Mouse (Mus musculus): ENCODE results near the gene Gm45902. TPM values are rescaled to one million over a fixed set of nuclear protein-coding genes. Genes with fewer than 3 reads are reported as not detected.

The Gm45902 gene
- total RNA-seq (2021) (1 to 10 TPM; 1.8 to 2.3 TPM), polyA plus RNA-seq (2012; rRNA removed) (1.5 and 2.2 TPM in 2 replicates)
- long read RNA-seq: 0 reads

DNA sequence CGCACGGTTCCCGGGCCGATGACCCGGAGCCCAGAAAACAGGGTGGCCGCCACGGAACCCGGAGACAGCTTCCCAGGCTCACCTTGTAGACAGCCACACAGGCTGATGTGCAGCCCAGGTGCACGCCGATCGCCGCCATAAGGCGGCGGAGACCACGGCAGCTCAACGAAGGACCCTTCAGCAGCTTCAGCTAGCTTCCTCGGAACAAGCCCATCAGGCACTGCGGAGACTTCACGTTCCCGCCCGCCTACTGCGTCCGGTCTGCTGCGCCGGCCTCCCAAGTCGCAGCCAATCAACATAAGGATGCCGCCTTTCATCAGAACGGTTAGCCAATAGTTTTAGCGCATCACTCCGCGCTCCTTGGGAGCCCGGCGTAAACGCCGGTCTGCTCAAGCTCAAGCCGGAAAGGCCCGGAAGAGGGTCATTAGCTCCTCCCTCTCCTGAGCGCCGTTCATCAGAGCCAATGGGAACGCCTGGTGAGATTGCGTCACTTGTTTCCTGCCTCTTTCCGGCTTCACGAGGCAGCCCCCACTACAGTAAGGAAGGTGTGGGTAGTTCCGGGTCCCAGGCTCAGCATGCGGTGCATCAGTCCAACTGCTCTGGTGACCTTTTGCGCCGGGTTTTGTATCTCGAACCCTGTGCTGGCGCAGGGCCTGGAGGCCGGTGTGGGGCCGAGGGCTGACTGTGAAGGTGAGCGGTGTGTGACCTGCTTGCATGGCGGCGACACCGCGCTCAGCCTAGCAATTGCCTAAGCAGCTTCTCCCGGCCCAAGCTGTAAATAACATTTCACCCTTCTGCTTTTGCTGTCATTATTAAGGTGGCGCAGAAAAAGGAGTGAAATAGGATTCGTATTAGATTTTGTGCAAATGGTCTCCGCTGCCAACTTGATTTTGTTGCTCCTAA, at the start of gene Gm45902, which contains the start of the genes Hspa14 and Cdnf:
Gm45902 (minus strand) TSS at position 239 of the 903 bp plus-strand sequence.
Hspa14 (minus strand) TSS at position 263 of the 903 bp plus-strand sequence.
Cdnf (plus strand) TSS at position 479 of the 903 bp plus-strand sequence.
- peak; percentile 97 for DNase-seq

DNA sequence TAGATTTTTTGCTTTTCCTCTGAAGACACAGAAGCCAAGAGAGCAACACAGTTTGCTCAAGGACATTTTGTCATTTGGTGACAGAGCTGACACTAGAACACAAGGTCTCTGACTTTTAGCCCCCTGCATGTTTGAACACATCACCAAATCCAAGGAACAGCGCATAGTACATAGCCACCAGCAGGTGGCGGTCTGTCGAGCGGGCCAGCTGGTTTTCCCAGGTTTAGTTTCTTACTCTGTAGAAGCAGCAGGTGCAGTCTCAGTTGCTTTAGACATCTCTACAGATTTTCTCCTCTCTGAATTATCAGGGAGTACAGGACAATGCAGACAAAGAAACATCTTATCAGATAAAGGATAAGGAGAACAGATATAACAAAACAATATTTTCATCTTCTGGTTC, 34.0 kb upstream of the Gm45902 start:
- DNase-seq: peak; percentile 46

DNA sequence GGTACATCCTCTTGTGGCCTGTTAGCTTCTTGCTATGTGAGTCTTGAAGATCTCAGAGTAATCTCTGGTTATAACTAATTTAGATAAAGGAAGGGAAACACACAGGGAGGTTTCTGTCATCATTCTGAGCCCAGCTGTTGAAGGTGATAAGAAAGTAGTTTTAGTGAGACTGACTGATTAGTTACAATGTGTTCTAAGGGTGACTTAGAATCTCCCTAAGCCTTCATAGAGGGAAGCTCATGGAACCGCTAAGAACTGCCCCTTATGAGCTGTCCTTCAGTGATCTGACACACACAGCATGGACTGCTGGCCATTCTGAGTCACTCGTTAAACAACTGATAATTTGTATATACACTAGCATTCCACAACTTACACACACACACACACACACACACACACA, 33.5 kb upstream of the Gm45902 start:
- DNase-seq: no peak

DNA sequence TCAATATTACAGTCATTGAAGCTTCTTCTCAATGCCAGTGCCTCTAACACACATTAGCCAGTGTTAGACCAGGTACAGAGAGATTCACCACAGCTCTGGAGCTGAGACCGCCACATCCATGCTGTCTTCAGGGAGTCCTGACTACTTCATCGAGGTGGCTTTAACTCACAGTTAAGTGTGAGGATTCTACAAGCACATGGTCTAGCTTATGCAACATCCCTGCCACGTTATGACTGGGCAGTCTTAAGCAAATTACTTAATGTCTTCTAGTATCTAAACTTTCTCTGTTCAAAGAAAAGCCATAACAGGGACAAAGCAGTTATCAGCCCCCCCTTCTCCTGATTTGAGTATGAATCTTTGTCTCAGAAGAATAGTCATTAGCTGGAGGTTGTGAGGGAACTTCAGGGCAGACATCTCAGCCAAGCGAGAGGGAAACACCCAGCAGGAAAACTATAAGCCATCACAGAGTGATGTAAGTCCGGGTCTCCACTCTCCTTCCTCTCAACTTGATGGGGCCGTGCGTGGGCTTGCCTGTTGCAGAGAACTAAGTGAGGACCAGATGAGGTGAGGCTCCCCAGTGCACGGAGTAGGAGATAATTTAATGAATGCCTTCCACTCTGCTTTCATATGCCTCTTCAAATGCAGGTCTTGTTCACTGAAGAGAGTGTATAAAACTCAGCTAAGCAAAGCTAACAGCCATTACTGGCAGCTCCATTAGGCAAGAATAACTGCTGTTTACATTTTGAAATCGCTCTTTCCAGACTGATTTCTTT, 28.9 kb upstream of the Gm45902 start:
- no peak for DNase-seq

DNA sequence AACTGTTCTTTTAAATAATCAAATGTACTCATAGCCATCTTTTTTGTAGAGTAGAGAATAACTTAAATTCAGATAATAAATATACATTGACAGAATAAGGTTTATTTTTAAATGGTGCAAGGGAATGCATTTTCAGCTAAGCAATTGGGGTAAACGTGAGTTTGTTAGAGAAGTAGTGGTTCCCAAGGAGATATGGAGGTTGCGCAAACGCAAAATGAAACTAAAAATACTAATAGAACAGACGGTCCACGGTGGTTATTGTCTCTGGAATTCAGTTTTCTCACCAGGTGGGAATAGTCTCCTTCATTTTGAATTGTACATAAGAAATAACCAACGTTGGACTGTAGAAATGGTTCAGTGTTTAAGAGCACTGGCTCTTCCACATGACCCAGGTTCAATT, 13.7 kb upstream of the Gm45902 start:
- no peak for DNase-seq

DNA sequence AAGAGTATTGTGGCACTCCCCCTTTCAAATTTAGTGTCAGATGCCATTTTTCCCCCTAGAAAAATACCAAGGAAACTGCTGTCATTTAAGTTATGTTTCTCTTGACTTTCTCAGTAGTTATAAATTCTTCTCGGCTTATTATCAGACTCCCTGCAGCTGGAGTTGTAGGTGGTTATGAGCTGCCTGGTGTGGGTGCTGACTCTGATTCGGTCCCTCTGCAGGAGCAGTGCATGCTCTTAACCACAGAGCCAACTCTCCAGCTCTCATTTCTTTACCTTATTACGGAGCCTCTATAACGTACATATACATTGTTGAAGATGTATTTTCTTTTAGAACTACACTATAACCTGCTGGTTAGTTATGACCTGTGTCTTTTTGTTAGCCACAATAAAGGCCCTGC, 10.0 kb upstream of the Gm45902 start:
- DNase-seq: no peak

DNA sequence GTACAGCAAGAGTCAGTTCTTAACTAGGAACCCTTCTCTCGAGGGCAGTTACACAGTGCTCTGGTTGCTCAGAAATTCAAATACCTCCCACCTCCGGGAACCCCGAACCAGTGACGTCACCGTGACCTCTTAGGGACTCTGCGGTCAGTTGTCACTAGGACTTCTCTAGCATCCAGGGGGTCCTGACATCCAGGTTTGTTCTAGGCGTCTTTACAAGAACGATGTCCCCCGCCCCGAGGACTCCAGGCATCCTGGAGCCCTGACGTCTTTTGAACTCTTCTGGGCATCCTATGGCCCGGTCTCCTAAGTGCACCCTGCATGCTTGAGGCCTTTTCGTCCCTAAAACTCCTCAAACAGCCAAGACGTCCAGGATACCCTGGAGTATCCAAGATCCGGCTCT, 514 bp downstream of the Gm45902 start:
- DNase-seq: no peak

DNA sequence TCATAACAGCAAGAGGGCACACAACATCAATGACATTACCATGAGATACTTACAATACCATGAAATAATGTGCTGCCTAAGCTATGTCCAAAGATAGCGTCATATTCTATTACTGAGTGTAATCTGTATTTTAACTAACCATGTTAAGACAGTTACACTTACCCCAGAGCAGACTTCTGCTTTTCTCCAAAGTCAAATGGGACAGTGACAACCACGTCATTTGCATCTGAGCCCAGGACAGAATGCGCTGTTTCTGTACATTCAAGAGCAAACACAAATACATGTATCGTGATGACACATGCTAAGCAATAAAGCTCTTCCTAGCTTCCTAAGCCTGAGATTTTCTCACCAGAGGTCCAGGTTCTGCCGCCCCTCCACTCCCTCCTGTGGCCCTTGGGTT, 11.7 kb downstream of the Gm45902 start:
- no peak for DNase-seq

DNA sequence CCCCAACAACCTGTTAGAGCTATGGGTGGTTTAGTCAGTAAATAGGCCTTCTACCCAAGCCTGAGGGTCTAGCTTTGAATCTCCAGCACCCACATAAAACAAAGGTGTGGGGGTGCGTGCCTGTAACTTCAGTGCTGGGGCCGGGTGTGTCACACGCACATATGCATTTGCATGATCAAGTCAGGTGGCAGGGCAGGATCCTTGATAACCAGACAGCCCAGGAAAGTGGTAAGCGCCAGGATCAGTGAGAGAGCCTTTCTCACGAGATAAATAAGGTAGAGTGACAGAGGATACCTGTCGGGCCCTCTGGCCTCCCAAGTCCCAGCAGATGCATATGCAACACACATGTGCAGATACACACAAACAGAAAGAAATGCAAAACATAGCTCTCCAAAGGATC, 13.0 kb downstream of the Gm45902 start:
- DNase-seq: no peak

DNA sequence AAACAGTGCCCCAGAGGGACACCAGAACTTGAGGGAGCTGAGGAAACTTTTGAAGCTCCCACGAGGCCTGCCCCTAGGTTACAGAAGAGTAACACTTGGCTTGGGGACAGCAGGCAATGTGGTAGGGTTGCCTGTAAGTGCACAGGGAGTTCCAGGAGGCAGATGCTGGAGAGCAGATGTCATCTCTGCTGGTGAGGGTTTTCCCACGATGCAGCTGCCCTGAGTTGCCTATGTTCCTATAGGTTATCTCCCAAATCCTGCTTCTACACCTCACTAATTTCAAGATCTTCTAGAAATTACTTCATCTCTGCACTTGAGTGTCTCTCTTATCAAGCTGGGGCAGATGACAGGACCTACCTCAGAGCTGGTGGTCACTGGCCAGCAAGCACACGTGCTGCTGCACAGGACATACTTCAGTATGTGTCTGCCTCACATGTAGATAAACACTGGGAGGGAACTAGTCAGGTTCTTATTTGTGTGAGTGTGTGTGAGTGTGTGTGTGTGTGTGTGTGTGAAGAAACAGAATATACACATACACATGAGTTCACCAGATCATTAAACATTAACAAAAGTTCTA, 18.7 kb downstream of the Gm45902 start:
- DNase-seq: no peak

DNA sequence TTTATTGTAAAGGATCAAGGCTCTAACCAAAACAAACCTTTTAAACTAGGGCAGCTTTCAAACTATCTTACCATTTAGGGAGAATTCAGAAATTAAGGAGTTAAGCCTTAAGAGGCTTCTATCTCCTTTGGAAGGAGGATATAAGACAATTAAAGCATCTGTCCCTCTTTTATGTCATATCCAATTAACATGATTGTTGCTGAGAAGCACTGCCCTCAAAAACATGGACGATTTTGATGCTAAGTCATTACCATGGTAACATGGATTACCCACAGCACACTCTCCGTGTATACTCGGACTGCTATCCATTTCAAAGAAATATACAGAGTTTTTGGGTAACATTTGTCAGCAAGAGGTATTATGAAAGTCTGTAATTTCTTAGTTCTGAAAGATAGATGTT, 22.8 kb downstream of the Gm45902 start:
- DNase-seq: no peak

DNA sequence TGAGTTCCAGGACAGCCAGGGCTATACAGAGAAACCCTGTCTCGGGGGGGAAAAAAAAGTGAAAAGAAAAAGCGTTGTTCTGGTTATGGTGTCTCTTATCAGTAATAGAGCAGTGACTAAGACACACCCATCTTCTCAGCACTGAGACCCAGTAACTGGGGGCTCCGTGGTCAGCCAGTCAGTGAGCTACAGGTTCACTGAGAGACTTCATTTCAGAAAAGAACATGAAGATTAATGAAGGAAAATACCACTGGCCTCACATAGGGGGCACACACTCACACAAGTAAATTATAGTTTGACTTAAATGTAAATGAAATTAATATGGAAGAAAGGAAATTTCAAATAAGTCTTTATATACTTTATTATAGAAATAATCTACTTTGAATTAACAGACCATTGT, 32.4 kb downstream of the Gm45902 start:
- no peak for DNase-seq

DNA sequence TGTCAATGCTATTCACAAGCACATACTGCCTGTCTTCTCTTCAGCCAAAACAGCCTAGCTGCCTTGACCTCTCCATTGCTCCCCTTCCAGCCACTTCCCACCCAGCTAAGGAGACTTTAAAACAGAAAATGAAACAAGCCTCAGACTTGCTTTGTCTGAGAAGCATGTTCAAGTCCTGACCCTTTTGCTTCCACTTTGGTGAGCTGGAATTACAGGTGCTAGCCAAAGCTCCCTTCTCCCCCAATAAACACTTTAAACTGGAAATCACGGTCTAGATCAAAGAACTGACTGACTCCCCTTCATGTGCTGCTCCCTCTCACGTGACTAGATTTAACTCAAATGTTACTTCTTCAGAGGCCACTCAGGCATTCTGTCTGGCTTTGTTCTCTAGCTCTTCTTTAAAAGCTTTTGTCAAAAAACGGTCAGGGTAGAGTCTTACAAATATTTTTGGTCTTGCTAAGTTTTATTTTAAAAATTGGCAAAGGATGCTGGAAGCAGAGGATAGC, 36.8 kb downstream of the Gm45902 start:
- peak; percentile 22 for DNase-seq

DNA sequence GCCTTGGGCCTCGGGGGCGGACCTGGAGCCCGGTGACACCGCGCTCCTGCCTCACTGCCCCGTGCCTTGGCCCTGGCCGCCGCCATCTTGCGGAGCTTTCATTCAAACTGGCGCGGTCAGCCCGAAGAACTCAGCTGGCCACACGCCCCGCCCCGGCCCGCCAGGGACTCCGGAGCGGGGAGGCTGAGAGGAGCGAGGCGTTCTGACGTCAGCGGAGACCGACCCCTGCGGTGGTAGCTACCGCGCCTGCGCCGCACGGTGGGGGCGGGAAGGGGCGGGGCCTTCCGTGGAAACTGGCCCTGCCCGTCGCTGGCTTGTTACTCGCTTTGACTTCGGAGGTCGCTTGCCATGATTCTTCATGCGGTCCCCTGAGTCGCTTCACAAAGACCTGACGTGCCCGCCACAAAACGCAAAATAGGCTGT, 37.7 kb downstream of the Gm45902 start, which contains the start of gene Suv39h2:
Suv39h2 (minus strand) TSS at position 171 of the 423 bp plus-strand sequence.
- peak; percentile 99 for DNase-seq

DNA sequence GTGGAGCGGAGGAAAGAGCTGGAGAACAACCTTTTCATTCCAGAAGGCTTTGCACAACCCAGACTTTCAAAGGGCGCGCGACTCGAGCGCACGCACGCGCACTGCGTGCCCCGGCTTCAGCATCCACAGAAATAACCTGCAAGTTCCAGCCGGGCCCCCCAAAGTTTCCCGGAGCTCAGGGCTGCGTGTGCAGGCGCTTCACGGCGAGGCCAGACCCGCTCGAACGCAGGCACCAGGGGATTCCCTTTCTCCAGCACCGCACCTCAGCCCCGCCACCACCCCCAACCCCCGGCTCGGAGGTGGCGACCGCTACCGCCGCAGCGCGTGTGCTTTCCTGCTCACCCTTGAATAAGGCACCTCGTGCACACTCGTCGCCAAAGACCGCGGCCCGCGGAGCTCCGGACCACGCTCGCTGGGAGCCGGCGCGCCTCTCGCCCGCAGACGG, 38.2 kb downstream of the Gm45902 start:
- peak; percentile 77 for DNase-seq

DNA sequence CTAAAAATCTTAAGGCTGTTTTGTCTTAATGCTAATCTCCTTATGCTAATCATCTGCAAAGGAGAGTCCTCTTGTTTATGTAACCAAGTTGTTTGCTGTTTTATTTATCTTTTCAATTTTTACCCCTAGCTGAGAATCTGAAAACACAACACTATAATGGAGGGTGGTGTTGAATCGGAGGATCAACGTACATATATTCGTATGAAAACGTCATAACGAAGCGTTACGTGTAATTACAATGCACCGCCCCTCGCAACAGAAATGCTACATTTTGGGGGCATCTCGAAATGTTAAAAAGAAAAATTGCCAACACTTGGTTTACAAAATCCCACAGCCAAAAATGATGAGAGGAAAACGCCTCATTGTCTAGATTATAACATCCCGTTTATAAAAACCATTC, 38.7 kb downstream of the Gm45902 start:
- DNase-seq: no peak

DNA sequence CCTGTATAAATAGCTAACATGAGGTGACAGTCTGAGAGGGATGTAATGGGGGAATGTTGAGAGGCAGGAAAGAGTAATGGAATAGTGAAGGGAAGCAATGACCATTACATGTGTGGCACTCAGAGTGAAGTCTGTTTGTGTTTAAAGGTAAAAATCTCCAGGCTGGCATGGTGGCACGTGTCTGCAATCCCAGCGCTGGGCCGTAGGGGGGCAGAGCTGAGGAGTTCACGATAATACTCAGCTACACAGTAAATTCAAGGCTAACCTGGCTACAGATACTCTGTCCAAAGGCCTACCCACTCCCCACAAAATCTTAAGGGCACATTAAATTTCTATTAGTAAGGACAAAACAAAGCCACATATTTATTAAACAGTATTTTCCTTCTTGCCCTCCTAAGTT, 56.0 kb downstream of the Gm45902 start:
- no peak for DNase-seq

Other genes starting within 250 kb of the Gm45902 start
- 10 to 100 TPM; 42.6 to 69.1 TPM for gene Nmt2, start 228.6 kb downstream of the Gm45902 start, total RNA-seq (2021)
- gene Nmt2, start 228.6 kb downstream of the Gm45902 start, polyA plus RNA-seq (2012; rRNA removed): 7.9 and 9.2 TPM in 2 replicates
- gene Rpp38, start 180.1 kb downstream of the Gm45902 start, total RNA-seq (2021): 10 to 100 TPM; 10.7 to 13.2 TPM
- gene Rpp38, start 180.1 kb downstream of the Gm45902 start, polyA plus RNA-seq (2012; rRNA removed): 1.2 and 1.5 TPM in 2 replicates
- gene Acbd7, start 176.6 kb downstream of the Gm45902 start, total RNA-seq (2021): not detected
- gene Acbd7, start 176.6 kb downstream of the Gm45902 start, polyA plus RNA-seq (2012; rRNA removed): not detected in 2 replicates
- gene Olah, start 115.6 kb downstream of the Gm45902 start, total RNA-seq (2021): under 1 TPM; 0.26 to 0.45 TPM
- gene Olah, start 115.6 kb downstream of the Gm45902 start, polyA plus RNA-seq (2012; rRNA removed): not detected in 2 replicates
- not detected for gene Meig1, start 90.1 kb downstream of the Gm45902 start, total RNA-seq (2021)
- not detected in 2 replicates for gene Meig1, start 90.1 kb downstream of the Gm45902 start, polyA plus RNA-seq (2012; rRNA removed)
- gene Dclre1c, start 88.7 kb downstream of the Gm45902 start, total RNA-seq (2021): 1 to 10 TPM; 7.1 to 7.3 TPM
- gene Dclre1c, start 88.7 kb downstream of the Gm45902 start, polyA plus RNA-seq (2012; rRNA removed): 1.2 and 1.6 TPM in 2 replicates
- 1 to 10 TPM; 1.1 to 1.9 TPM for gene Suv39h2, start 37.8 kb downstream of the Gm45902 start, total RNA-seq (2021)
- gene Suv39h2, start 37.8 kb downstream of the Gm45902 start, polyA plus RNA-seq (2012; rRNA removed): 0.85 and 1.3 TPM in 2 replicates
- 10 to 100 TPM; 26.6 to 36.9 TPM for gene Hspa14, start within 50 bp of the Gm45902 start, total RNA-seq (2021)
- 10.5 and 10.6 TPM in 2 replicates for gene Hspa14, start within 50 bp of the Gm45902 start, polyA plus RNA-seq (2012; rRNA removed)
- 1 to 10 TPM; 4.4 TPM for gene Cdnf, start 240 bp upstream of the Gm45902 start, total RNA-seq (2021)
- gene Cdnf, start 240 bp upstream of the Gm45902 start, polyA plus RNA-seq (2012; rRNA removed): 0.57 TPM in 2 replicates
- gene Fam107b, start 57.7 kb upstream of the Gm45902 start, total RNA-seq (2021): 10 to 100 TPM; 16.1 to 17.4 TPM
- 3.5 and 3.9 TPM in 2 replicates for gene Fam107b, start 57.7 kb upstream of the Gm45902 start, polyA plus RNA-seq (2012; rRNA removed)